Mouse (Mus musculus): ENCODE results near the gene Rilp. TPM values are rescaled to one million over a fixed set of nuclear protein-coding genes. Genes with fewer than 3 reads are reported as not detected.

The Rilp gene
- polyA plus RNA-seq, 1 experiment from 2014 or later, result 1.3 TPM

GRCm38 (mm10) chr11:75560530-75561409, 50.9 kb downstream of the Rilp start:
- peaks cover 3% of the 10 kb centered on the region; the same call in 1 of the 2 replicates for H3K36me3 ChIP-seq (ENCODE audit: control insufficient read depth, insufficient read depth)
- H3K9me3 ChIP-seq (ENCODE audit: control insufficient read depth, low read length), result no peaks in the 10 kb centered on the region
- no peak for ATAC-seq
- WGBS, result 75% methylated on average over 14 of the region's 14 CpGs
- no peak overlapping the region for H3K4me2 ChIP-seq (ENCODE audit: low read length)
- H3K9ac ChIP-seq (replicated peaks; ENCODE audit: low read depth, low read length), result no peak overlapping the region
- H3K27me3 ChIP-seq (replicated peaks; ENCODE audit: control insufficient read depth, insufficient read depth, low read length), result no peaks in the 10 kb centered on the region
- H3K4me3 ChIP-seq (replicated peaks; ENCODE audit: low read length), result no peak overlapping the region
- H3K4me1 ChIP-seq (replicated peaks; ENCODE audit: control insufficient read depth, insufficient read depth, low read length), result no peaks in the 10 kb centered on the region
- H3K27ac ChIP-seq (ENCODE audit: low read length), result peak overlapping the region; percentile 41; the same call in 1 of the 2 replicates

DNA sequence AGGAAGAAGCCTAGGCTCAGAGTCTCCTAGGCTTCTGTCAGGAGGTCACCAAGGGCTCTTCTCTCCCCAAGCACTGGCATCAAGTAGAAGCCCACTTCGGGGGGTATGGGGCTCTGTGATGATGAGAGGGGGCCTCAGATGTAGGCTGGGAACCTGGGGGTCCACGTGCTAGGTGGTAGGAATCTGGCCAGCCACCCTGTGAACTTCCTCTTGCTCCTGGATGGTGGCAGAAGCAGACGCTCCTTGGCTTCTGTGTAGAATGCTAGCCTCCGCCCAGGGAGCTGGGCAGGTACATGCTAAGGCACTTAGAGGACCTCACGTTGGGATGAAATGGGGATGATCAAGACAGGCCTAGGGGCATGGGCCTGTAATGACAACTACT, 51.5 kb downstream of the Rilp start:
- Histone ChIP-seq H3K4me3 (replicated peaks; ENCODE audit: low read length) (no peak overlapping the region), H3K9me3 (ENCODE audit: control insufficient read depth, low read length) (no peaks in the 10 kb centered on the region), H3K27ac (ENCODE audit: low read length) (no peak overlapping the region), H3K4me2 (ENCODE audit: low read length) (no peak overlapping the region), H3K4me1 (replicated peaks; ENCODE audit: control insufficient read depth, insufficient read depth, low read length) (no peaks in the 10 kb centered on the region), H3K36me3 (ENCODE audit: control insufficient read depth, insufficient read depth) (peaks cover 5% of the 10 kb centered on the region), H3K9ac (replicated peaks; ENCODE audit: low read depth, low read length) (no peak overlapping the region), H3K27me3 (replicated peaks; ENCODE audit: control insufficient read depth, insufficient read depth, low read length) (no peaks in the 10 kb centered on the region)
- ATAC-seq, result no peak
- WGBS, result 80% methylated on average over 5 of the region's 5 CpGs

MicroRNA genes within 50 kb of the gene (microRNA counts, 519-probe panel; counts per million panel counts)
- microRNA mmu-miR-22, result 3,746 counts per million, percentile 91 among the panel's probes with 10 or more counts

Small RNA genes lying within 50 kb of the gene (microRNA-seq; reads per million reads assigned to microRNA genes)
- gene Mir22, result 3,473 reads per million, percentile 88 among the genes with 10 or more reads in this experiment
- gene Mir3971, result not detected

Other genes with a start within 250 kb of the Rilp start
- gene Rpa1, start 161.8 kb upstream of the Rilp start, polyA plus RNA-seq (2015; fragmentation: Nextera tagmentation; extraction: Ambion mirVana), result 67.1 and 71.5 TPM in 2 replicates
- 15.0 and 19.0 TPM in 2 replicates for gene Smyd4, start 161.7 kb upstream of the Rilp start, polyA plus RNA-seq (2015; fragmentation: Nextera tagmentation; extraction: Ambion mirVana)
- 24.3 and 44.3 TPM in 2 replicates for gene Serpinf1, start 87.4 kb upstream of the Rilp start, polyA plus RNA-seq (2015; fragmentation: Nextera tagmentation; extraction: Ambion mirVana)
- gene Serpinf2, start 70.5 kb upstream of the Rilp start, polyA plus RNA-seq (2015; fragmentation: Nextera tagmentation; extraction: Ambion mirVana), result not detected in 2 replicates
- gene Wdr81, start 55.4 kb upstream of the Rilp start, polyA plus RNA-seq (2015; fragmentation: Nextera tagmentation; extraction: Ambion mirVana), result 9.2 and 10.0 TPM in 2 replicates
- 1.4 and 1.6 TPM in 2 replicates for gene Tlcd2, start 48.4 kb upstream of the Rilp start, polyA plus RNA-seq (2015; fragmentation: Nextera tagmentation; extraction: Ambion mirVana)
- gene Prpf8, start 23.3 kb upstream of the Rilp start, polyA plus RNA-seq (2015; fragmentation: Nextera tagmentation; extraction: Ambion mirVana), result 54.8 and 58.5 TPM in 2 replicates
- 3.6 and 4.2 TPM in 2 replicates for gene Scarf1, start 3.4 kb downstream of the Rilp start, polyA plus RNA-seq (2015; fragmentation: Nextera tagmentation; extraction: Ambion mirVana)
- gene Slc43a2, start 21.6 kb downstream of the Rilp start, polyA plus RNA-seq (2015; fragmentation: Nextera tagmentation; extraction: Ambion mirVana), result 12.5 and 16.4 TPM in 2 replicates
- gene Pitpna, start 78.0 kb downstream of the Rilp start, polyA plus RNA-seq (2015; fragmentation: Nextera tagmentation; extraction: Ambion mirVana), result 86.1 and 90.2 TPM in 2 replicates
- 54.4 and 59.3 TPM in 2 replicates for gene Inpp5k, start 120.9 kb downstream of the Rilp start, polyA plus RNA-seq (2015; fragmentation: Nextera tagmentation; extraction: Ambion mirVana)
- 11.3 and 11.9 TPM in 2 replicates for gene Myo1c, start 140.4 kb downstream of the Rilp start, polyA plus RNA-seq (2015; fragmentation: Nextera tagmentation; extraction: Ambion mirVana)
- 130 and 142 TPM in 2 replicates for gene Crk, start 169.2 kb downstream of the Rilp start, polyA plus RNA-seq (2015; fragmentation: Nextera tagmentation; extraction: Ambion mirVana)
- 1,407 and 1,506 TPM in 2 replicates for gene Ywhae, start 222.8 kb downstream of the Rilp start, polyA plus RNA-seq (2015; fragmentation: Nextera tagmentation; extraction: Ambion mirVana)